Mouse (Mus musculus) spleen, adult 2 months (tissue): ENCODE results near the gene Schip1.

Experiments used
- CTCF ChIP-seq: fragments of 200-500 bp; IDR thresholded peaks from 2 replicates; pipeline ENCODE4 v1.5.1; 2011; ENCODE audit warnings: mild to moderate bottlenecking, inconsistent platforms; ENCODE audit not compliant: insufficient read depth, insufficient read length, insufficient replicate concordance; ENCODE audit errors: extremely low read depth
- POLR2A ChIP-seq: fragments of 200-500 bp; IDR thresholded peaks from 2 replicates; pipeline ENCODE4 v1.6.1; 2011; ENCODE audit warnings: low read depth, low read length, inconsistent platforms

- TF ChIP-seq POLR2A: no peak
- TF ChIP-seq CTCF: no peak
These were observed 519.3 kb downstream of the Schip1 start for GRCm38 (mm10) chr3:68583771-68584511.
